Mouse (Mus musculus) neural tube, embryonic 14.5 days (tissue): ENCODE measurements around the gene Pex16. TPM values are rescaled to one million over a fixed set of nuclear protein-coding genes. Genes with fewer than 3 reads are reported as not detected.
A peak's percentile ranks its signal among the peaks of the same experiment; 100 is the strongest.

Experiments used
- ATAC-seq: fragments of 200-750 bp; cut with Nextera tagmentation; 2 replicates; pipeline ENCODE4 v1.8.0; 2017; ENCODE audit warnings: low read depth, mild to moderate bottlenecking, moderate TSS enrichment, moderate library complexity
- H3K27ac ChIP-seq: fragments of 300-500 bp; sonication (generic); 2 replicates; pipeline ENCODE4 v1.5.1; 2014; ENCODE audit warnings: low read depth, mild to moderate bottlenecking, control low read depth, low read length, moderate library complexity, mixed read lengths
- H3K27me3 ChIP-seq: fragments of 300-500 bp; sonication (generic); 2 replicates; pipeline ENCODE4 v1.6.1; 2014; ENCODE audit warnings: low read length; ENCODE audit not compliant: control insufficient read depth, insufficient read depth
- H3K36me3 ChIP-seq: fragments of 300-500 bp; sonication (generic); 2 replicates; pipeline ENCODE4 v1.6.1; 2014; ENCODE audit warnings: low read length, mixed read lengths; ENCODE audit not compliant: control insufficient read depth, insufficient read depth
- H3K4me1 ChIP-seq: fragments of 300-500 bp; sonication (generic); 2 replicates; pipeline ENCODE4 v1.6.1; 2014; ENCODE audit warnings: low read length; ENCODE audit not compliant: control insufficient read depth, insufficient read depth
- H3K4me2 ChIP-seq: fragments of 300-500 bp; sonication (generic); 2 replicates; pipeline ENCODE4 v1.6.1; 2014; ENCODE audit warnings: mild to moderate bottlenecking, low read depth, low read length, control low read depth
- H3K4me3 ChIP-seq: fragments of 300-500 bp; sonication (generic); 2 replicates; pipeline ENCODE4 v1.5.1; 2014; ENCODE audit warnings: low read depth, low read length, control low read depth, mixed read lengths
- H3K9ac ChIP-seq: fragments of 300-500 bp; sonication (generic); replicated peaks from 2 replicates; pipeline ENCODE4 v1.6.1; 2014; ENCODE audit warnings: low read depth, mild to moderate bottlenecking, control low read depth, low read length, mixed read lengths
- H3K9me3 ChIP-seq: fragments of 300-500 bp; sonication (generic); 2 replicates; pipeline ENCODE4 v1.6.1; 2016; ENCODE audit warnings: low read length; ENCODE audit not compliant: control insufficient read depth
- WGBS: fragments of 180-500 bp; shearing (Covaris S2); extraction: QIAGEN DNeasy Blood & Tissue Kit; methylation state at CpG from one replicate; pipeline ENCODE4 v1.1.7; 2014; 5-methylcytosine and 5-hydroxymethylcytosine counted together
- polyA plus RNA-seq: library from polyadenylated mRNA; unstranded; fragments of >200 nt; fragmentation: Nextera tagmentation; extraction: Ambion mirVana; gene quantifications from 2 replicates; pipeline ENCODE4 v1.2.1, GENCODE M21; 2014

Pex16 gene
- polyA plus RNA-seq, 1 experiment from 2014 or later: 37.0 TPM

DNA sequence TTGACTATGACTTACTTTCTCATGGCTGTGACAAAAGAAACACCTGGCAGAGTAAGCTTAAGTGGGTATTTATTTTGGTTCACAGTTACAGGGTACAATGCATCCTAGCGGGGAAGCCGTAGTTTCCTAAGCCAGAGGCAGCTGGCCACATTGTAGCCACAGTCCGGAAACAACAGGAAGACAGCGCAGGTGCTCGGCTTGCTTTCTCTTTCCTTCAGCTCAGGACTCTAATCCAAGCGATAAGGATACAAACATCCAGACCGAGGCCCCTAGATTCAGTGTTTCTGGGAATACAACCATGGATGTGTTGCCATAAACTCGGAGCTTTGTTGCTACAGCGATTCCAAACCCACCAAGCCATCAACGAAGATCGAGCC is 1.1 kb upstream of the Pex16 start:
- no peaks in the 10 kb centered on the region for H3K9me3 ChIP-seq
- H3K4me3 ChIP-seq: no peak overlapping the region
- peaks cover 3% of the 10 kb centered on the region; the same call in 1 of the 2 replicates for H3K36me3 ChIP-seq
- H3K9ac ChIP-seq: no peak overlapping the region
- H3K4me1 ChIP-seq: peaks cover 17% of the 10 kb centered on the region
- peaks cover 11% of the 10 kb centered on the region; the same call in 1 of the 2 replicates for H3K27me3 ChIP-seq
- no peak overlapping the region for H3K4me2 ChIP-seq
- no peak overlapping the region for H3K27ac ChIP-seq
- ATAC-seq: no peak
- 75% methylated on average over 11 of the region's 11 CpGs for WGBS

- Histone ChIP-seq H3K27me3 (peaks cover 8% of the 10 kb centered on the region; the same call in 1 of the 2 replicates), H3K4me1 (peaks cover 17% of the 10 kb centered on the region), H3K4me2 (peak overlapping the region; percentile 84), H3K27ac (peak overlapping the region; percentile 68), H3K9me3 (no peaks in the 10 kb centered on the region), H3K9ac (peak overlapping the region; percentile 74), H3K36me3 (peaks cover 17% of the 10 kb centered on the region), H3K4me3 (peak overlapping the region; percentile 61)
- under 1% methylated on average over 29 of the region's 29 CpGs for WGBS
- ATAC-seq: peak; percentile 94
Observed at GRCm38 (mm10) chr2:92375099-92375623, 685 bp downstream of the Pex16 start.

DNA sequence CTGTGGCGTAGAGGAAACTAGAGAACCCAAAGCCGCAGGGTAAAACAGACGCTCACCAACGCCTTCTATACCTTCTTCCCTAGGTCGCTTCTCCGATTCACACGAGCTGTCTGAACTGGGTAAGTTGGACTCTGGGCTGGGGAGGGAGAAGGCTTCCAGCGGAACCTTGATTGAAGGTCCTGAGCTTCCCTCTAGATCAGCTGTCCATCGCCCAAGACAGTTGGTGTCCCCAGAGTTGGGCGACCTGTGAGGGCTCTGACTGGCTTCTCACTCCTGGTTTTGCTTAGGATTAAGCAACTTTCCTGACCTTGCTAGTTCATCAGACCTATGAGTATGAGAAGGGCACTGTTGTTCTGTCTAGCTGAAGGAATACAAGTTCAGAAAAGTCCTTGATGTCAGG is 1.3 kb downstream of the Pex16 start:
- H3K4me1 ChIP-seq: peaks cover 11% of the 10 kb centered on the region
- WGBS: 11% methylated on average over 10 of the region's 10 CpGs
- ATAC-seq: no peak

GRCm38 (mm10) chr2:92376300-92376699 is 1.8 kb downstream of the Pex16 start:
- H3K27me3 ChIP-seq: peaks cover under 1% of the 10 kb centered on the region; the same call in 1 of the 2 replicates
- H3K4me1 ChIP-seq: peaks cover 11% of the 10 kb centered on the region
- no peak overlapping the region for H3K27ac ChIP-seq
- 81% methylated on average over 6 of the region's 6 CpGs for WGBS
- H3K9me3 ChIP-seq: no peaks in the 10 kb centered on the region
- peak overlapping the region; percentile 74; the same call in 1 of the 2 replicates for H3K9ac ChIP-seq
- no peak for ATAC-seq
- peak overlapping the region; percentile 84; the same call in 1 of the 2 replicates for H3K4me2 ChIP-seq
- peaks cover 17% of the 10 kb centered on the region for H3K36me3 ChIP-seq
- 0 out of 2 replicates have a peak overlapping the region, but pooled peaks have one; percentile 61 for H3K4me3 ChIP-seq

More for the DNA sequence above, 1.3 kb downstream of the Pex16 start:
- Histone ChIP-seq H3K9me3 (no peaks in the 10 kb centered on the region), H3K36me3 (peaks cover 17% of the 10 kb centered on the region), H3K4me2 (peak overlapping the region; percentile 84), H3K4me3 (peak overlapping the region; percentile 61), H3K27me3 (peaks cover 6% of the 10 kb centered on the region; the same call in 1 of the 2 replicates), H3K27ac (no peak overlapping the region), H3K9ac (peak overlapping the region; percentile 74)

GRCm38 (mm10) chr2:92377320-92377719 is 2.8 kb downstream of the Pex16 start:
- H3K4me2 ChIP-seq: no peak overlapping the region
- no peak for ATAC-seq
- H3K27me3 ChIP-seq: no peaks in the 10 kb centered on the region
- H3K9me3 ChIP-seq: no peaks in the 10 kb centered on the region
- 92% methylated on average over 7 of the region's 7 CpGs for WGBS
- H3K9ac ChIP-seq: no peak overlapping the region
- peaks cover 20% of the 10 kb centered on the region for H3K36me3 ChIP-seq
- no peak overlapping the region for H3K27ac ChIP-seq
- no peak overlapping the region for H3K4me3 ChIP-seq
- H3K4me1 ChIP-seq: peaks cover 11% of the 10 kb centered on the region

- Histone ChIP-seq H3K27me3 (no peaks in the 10 kb centered on the region), H3K4me3 (no peak overlapping the region), H3K9me3 (no peaks in the 10 kb centered on the region), H3K9ac (no peak overlapping the region), H3K4me1 (peaks cover 11% of the 10 kb centered on the region), H3K36me3 (peaks cover 39% of the 10 kb centered on the region), H3K27ac (no peak overlapping the region), H3K4me2 (no peak overlapping the region)
- ATAC-seq: no peak
- 85% methylated on average over 17 of the region's 17 CpGs for WGBS
Observed at GRCm38 (mm10) chr2:92379783-92380494, 5.5 kb downstream of the Pex16 start.

DNA sequence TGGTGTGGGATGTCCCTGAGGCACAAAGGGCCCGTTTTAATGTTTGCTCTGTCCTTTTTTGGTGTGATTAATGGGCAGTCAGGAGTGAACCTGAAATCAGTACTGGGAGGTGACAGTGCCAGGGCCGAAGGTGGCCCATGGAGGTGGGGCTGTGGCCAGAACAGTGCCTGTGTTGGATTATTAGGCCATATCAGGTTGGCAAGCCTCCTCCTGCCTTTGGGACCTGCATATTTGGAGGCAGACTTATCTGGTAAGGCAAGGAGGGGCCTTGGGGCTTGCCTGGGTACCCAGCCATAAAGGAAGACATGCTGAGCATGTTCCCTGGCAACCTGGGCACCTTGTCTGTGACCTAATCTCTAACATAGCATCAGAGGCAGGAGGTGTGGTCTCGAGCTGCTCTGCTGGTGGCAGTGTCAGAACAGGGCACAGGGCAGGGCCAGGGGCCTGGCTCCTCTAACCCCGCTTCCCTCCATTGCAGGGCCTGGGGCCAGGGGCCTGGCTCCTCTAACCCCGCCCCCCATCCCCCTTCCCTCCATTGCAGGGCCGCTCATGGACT is 6.1 kb downstream of the Pex16 start:
- Histone ChIP-seq H3K9me3 (no peaks in the 10 kb centered on the region), H3K9ac (no peak overlapping the region), H3K27me3 (no peaks in the 10 kb centered on the region), H3K36me3 (peaks cover 46% of the 10 kb centered on the region), H3K4me3 (no peak overlapping the region), H3K27ac (no peak overlapping the region), H3K4me2 (no peak overlapping the region), H3K4me1 (peaks cover 11% of the 10 kb centered on the region)
- no peak for ATAC-seq
- WGBS: 79% methylated on average over 6 of the region's 6 CpGs

DNA sequence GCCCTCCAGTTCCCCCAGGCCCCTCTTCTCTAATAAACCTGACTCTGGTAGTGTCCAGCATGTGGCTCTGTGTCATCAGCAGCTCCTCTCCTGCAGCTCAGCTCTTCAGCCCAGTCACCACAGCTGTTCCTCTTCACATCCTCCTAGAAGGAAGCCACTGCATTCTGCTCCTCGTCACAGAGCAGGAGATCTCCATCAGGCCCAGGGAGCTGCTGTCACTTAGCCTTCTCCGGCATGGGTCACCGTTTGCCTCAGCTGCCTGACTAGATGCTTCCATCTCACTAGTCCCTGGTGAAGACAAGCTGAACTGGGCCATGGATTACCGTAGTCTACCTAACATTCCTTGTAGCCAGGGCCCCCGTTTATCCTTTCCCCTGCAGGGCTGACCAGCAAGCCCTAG is 6.7 kb downstream of the Pex16 start:
- no peak for ATAC-seq
- Histone ChIP-seq H3K9me3 (no peaks in the 10 kb centered on the region), H3K9ac (no peak overlapping the region), H3K4me3 (no peak overlapping the region), H3K27me3 (no peaks in the 10 kb centered on the region), H3K4me1 (peaks cover 5% of the 10 kb centered on the region), H3K4me2 (no peak overlapping the region), H3K36me3 (peaks cover 51% of the 10 kb centered on the region), H3K27ac (no peak overlapping the region)
- 92% methylated on average over 5 of the region's 5 CpGs for WGBS
